Mouse (Mus musculus) MEL (cell line): ENCODE data around the gene Prr14. TPM values are rescaled to one million over a fixed set of nuclear protein-coding genes. Genes with fewer than 3 reads are reported as not detected.
A peak's percentile ranks its signal among the peaks of the same experiment; 100 is the strongest.

Experiments
- DNase-seq: peaks from one replicate; pipeline ENCODE4 v3.0.0; 2011; ENCODE audit warnings: low read depth, low spot score
- H3K27ac ChIP-seq: 2 replicates; pipeline ENCODE4 v1.5.1; 2012; ENCODE audit warnings: low read depth, mild to moderate bottlenecking, control low read depth, low read length, moderate library complexity; ENCODE audit not compliant: control insufficient read depth
- H3K27me3 ChIP-seq, 2 experiments: fragments of 150-350 bp in 1 of 2; sonication (generic) in 1 of 2; 2 replicates each; pipeline ENCODE4 v1.6.1; 2012; ENCODE audit warnings: low read length in 2 of 2, mild to moderate bottlenecking in 2 of 2, improper control_type of control experiment in 1 of 2, moderate library complexity in 1 of 2; ENCODE audit not compliant: insufficient read depth in 2 of 2, control insufficient read depth in 1 of 2
- H3K36me3 ChIP-seq, 2 experiments: 2 replicates each; pipeline ENCODE4 v1.6.1; 2012 to 2014; ENCODE audit warnings: low read length in 2 of 2, improper control_type of control experiment in 1 of 2, inconsistent platforms in 1 of 2, mild to moderate bottlenecking in 1 of 2; ENCODE audit not compliant: insufficient read depth in 2 of 2, control insufficient read depth in 1 of 2
- H3K4me1 ChIP-seq, 2 experiments: fragments of 150-350 bp in 1 of 2; sonication (generic) in 1 of 2; 2 replicates each; pipeline ENCODE4 v1.6.1; 2012; ENCODE audit warnings: low read length in 2 of 2, improper control_type of control experiment in 1 of 2, mild to moderate bottlenecking in 1 of 2; ENCODE audit not compliant: insufficient read depth in 2 of 2, control insufficient read depth in 1 of 2
- H3K4me3 ChIP-seq, 2 experiments: fragments of 150-350 bp in 1 of 2; sonication (generic) in 1 of 2; 2 replicates each; pipeline ENCODE4 v1.5.1; 2012; ENCODE audit warnings: low read depth in 2 of 2, low read length in 2 of 2, mild to moderate bottlenecking in 2 of 2, moderate library complexity in 2 of 2, control low read depth in 1 of 2, improper control_type of control experiment in 1 of 2; ENCODE audit not compliant: control insufficient read depth in 1 of 2, insufficient read depth in 1 of 2
- H3K79me2 ChIP-seq: 2 replicates; pipeline ENCODE4 v1.6.1; 2012; ENCODE audit warnings: mild to moderate bottlenecking, low read length, moderate library complexity; ENCODE audit not compliant: control insufficient read depth, poor library complexity, insufficient read depth
- H3K9ac ChIP-seq: 2 replicates; pipeline ENCODE4 v1.6.1; 2012; ENCODE audit warnings: low read depth, mild to moderate bottlenecking, control low read depth, low read length, moderate library complexity; ENCODE audit not compliant: control insufficient read depth, poor library complexity, severe bottlenecking
- H3K9me3 ChIP-seq: fragments of 150-350 bp; sonication (generic); replicated peaks from 2 replicates; pipeline ENCODE4 v1.6.1; 2012; ENCODE audit warnings: mild to moderate bottlenecking, low read length, improper control_type of control experiment, moderate library complexity; ENCODE audit not compliant: insufficient read depth
- BHLHE40 ChIP-seq: IDR thresholded peaks from 2 replicates; pipeline ENCODE4 v1.6.1; 2012; ENCODE audit warnings: low read depth, mild to moderate bottlenecking, inconsistent platforms, low read length, improper control_type of control experiment, borderline replicate concordance
- CHD1 ChIP-seq: IDR thresholded peaks from 2 replicates; pipeline ENCODE4 v1.6.1; 2012; ENCODE audit warnings: low read depth, mild to moderate bottlenecking, inconsistent platforms, low read length, improper control_type of control experiment
- CHD2 ChIP-seq: IDR thresholded peaks from 2 replicates; pipeline ENCODE4 v1.6.1; 2011; ENCODE audit warnings: low read length, improper control_type of control experiment
- CTCF ChIP-seq, 3 experiments: IDR thresholded peaks in 2 of 3; conservative IDR thresholded peaks in 1 of 3; 2 replicates each; pipeline ENCODE4 v1.5.1; 2011 to 2012; ENCODE audit warnings: low read length in 3 of 3, low read depth in 2 of 3, mild to moderate bottlenecking in 2 of 3, improper control_type of control experiment in 1 of 3, inconsistent platforms in 1 of 3, mixed read lengths in 1 of 3, moderate library complexity in 1 of 3; ENCODE audit not compliant: control insufficient read depth in 1 of 3, insufficient read depth in 1 of 3, poor library complexity in 1 of 3, severe bottlenecking in 1 of 3
- E2F4 ChIP-seq: IDR thresholded peaks from 2 replicates; pipeline ENCODE4 v1.6.1; 2011; ENCODE audit warnings: low read depth, low read length, improper control_type of control experiment, borderline replicate concordance
- ELF1 ChIP-seq: IDR thresholded peaks from 2 replicates; pipeline ENCODE4 v1.6.1; 2014; ENCODE audit warnings: low read depth, mild to moderate bottlenecking, inconsistent platforms, low read length, improper control_type of control experiment, moderate library complexity
- EP300 ChIP-seq, 2 experiments: IDR thresholded peaks; 2 replicates each; pipeline ENCODE4 v1.6.1; 2011; ENCODE audit warnings: improper control_type of control experiment in 2 of 2, low read length in 2 of 2, low read depth in 1 of 2, mild to moderate bottlenecking in 1 of 2
- ETS1 ChIP-seq: IDR thresholded peaks from 2 replicates; pipeline ENCODE4 v1.6.1; 2012; ENCODE audit warnings: low read depth, mild to moderate bottlenecking, inconsistent platforms, low read length, improper control_type of control experiment, moderate library complexity
- GABPA ChIP-seq: IDR thresholded peaks from 2 replicates; pipeline ENCODE4 v1.6.1; 2012; ENCODE audit warnings: low read depth, mild to moderate bottlenecking, inconsistent platforms, low read length, improper control_type of control experiment, moderate library complexity
- GATA1 ChIP-seq: IDR thresholded peaks from 2 replicates; pipeline ENCODE4 v1.6.1; 2011; ENCODE audit warnings: low read depth, low read length, improper control_type of control experiment
- HCFC1 ChIP-seq: IDR thresholded peaks from 2 replicates; pipeline ENCODE4 v1.6.1; 2012; ENCODE audit warnings: low read depth, mild to moderate bottlenecking, inconsistent platforms, low read length, improper control_type of control experiment, moderate library complexity
- JUND ChIP-seq: IDR thresholded peaks from 2 replicates; pipeline ENCODE4 v1.6.1; 2011; ENCODE audit warnings: low read depth, mild to moderate bottlenecking, improper control_type of control experiment, low read length
- MAFK ChIP-seq: IDR thresholded peaks from 2 replicates; pipeline ENCODE4 v1.6.1; 2011; ENCODE audit warnings: low read depth, mild to moderate bottlenecking, low read length, improper control_type of control experiment, borderline replicate concordance
- MAX ChIP-seq: IDR thresholded peaks from 2 replicates; pipeline ENCODE4 v1.6.1; 2011; ENCODE audit warnings: low read length, improper control_type of control experiment
- MAZ ChIP-seq: IDR thresholded peaks from 2 replicates; pipeline ENCODE4 v1.6.1; 2012; ENCODE audit warnings: low read depth, mild to moderate bottlenecking, inconsistent platforms, low read length, improper control_type of control experiment
- MEF2A ChIP-seq: IDR thresholded peaks from 2 replicates; pipeline ENCODE4 v1.6.1; 2014; ENCODE audit warnings: low read depth, mild to moderate bottlenecking, inconsistent platforms, low read length, improper control_type of control experiment; ENCODE audit not compliant: poor library complexity, insufficient replicate concordance, severe bottlenecking; ENCODE audit errors: extremely low read depth
- MXI1 ChIP-seq: IDR thresholded peaks from 2 replicates; pipeline ENCODE4 v1.6.1; 2011; ENCODE audit warnings: mild to moderate bottlenecking, low read depth, low read length, improper control_type of control experiment
- MYB ChIP-seq: IDR thresholded peaks from 2 replicates; pipeline ENCODE4 v1.6.1; 2011; ENCODE audit warnings: mild to moderate bottlenecking, low read depth, low read length, improper control_type of control experiment
- MYC ChIP-seq: IDR thresholded peaks from 2 replicates; pipeline ENCODE4 v1.6.1; 2011; ENCODE audit warnings: low read depth, mild to moderate bottlenecking, low read length, improper control_type of control experiment, moderate library complexity
- NELFE ChIP-seq: IDR thresholded peaks from 2 replicates; pipeline ENCODE4 v1.6.1; 2011; ENCODE audit warnings: low read depth, low read length, improper control_type of control experiment
- NRF1 ChIP-seq: IDR thresholded peaks from 2 replicates; pipeline ENCODE4 v1.6.1; 2014; ENCODE audit warnings: low read depth, mild to moderate bottlenecking, inconsistent platforms, low read length, improper control_type of control experiment, moderate library complexity; ENCODE audit not compliant: poor library complexity, insufficient read depth, severe bottlenecking
- POLR2AphosphoS2 ChIP-seq: IDR thresholded peaks from 2 replicates; pipeline ENCODE4 v1.6.1; 2011; ENCODE audit warnings: low read length, improper control_type of control experiment
- RAD21 ChIP-seq: IDR thresholded peaks from 2 replicates; pipeline ENCODE4 v1.6.1; 2011; ENCODE audit warnings: mild to moderate bottlenecking, low read depth, low read length, improper control_type of control experiment
- RCOR1 ChIP-seq: IDR thresholded peaks from 2 replicates; pipeline ENCODE4 v1.6.1; 2012; ENCODE audit warnings: low read depth, mild to moderate bottlenecking, inconsistent platforms, low read length, improper control_type of control experiment
- SIN3A ChIP-seq: IDR thresholded peaks from 2 replicates; pipeline ENCODE4 v1.6.1; 2012; ENCODE audit warnings: low read length, improper control_type of control experiment, inconsistent platforms
- SMC3 ChIP-seq: IDR thresholded peaks from 2 replicates; pipeline ENCODE4 v1.6.1; 2011; ENCODE audit warnings: low read depth, low read length, improper control_type of control experiment
- TAL1 ChIP-seq: IDR thresholded peaks from 2 replicates; pipeline ENCODE4 v1.6.1; 2012; ENCODE audit warnings: mild to moderate bottlenecking, inconsistent platforms, low read length, moderate library complexity, mixed read lengths
- TBP ChIP-seq: IDR thresholded peaks from 2 replicates; pipeline ENCODE4 v1.8.0; 2011; ENCODE audit warnings: low read depth, low read length, improper control_type of control experiment
- TCF12 ChIP-seq: IDR thresholded peaks from 2 replicates; pipeline ENCODE4 v1.6.1; 2014; ENCODE audit warnings: low read depth, mild to moderate bottlenecking, inconsistent platforms, low read length, improper control_type of control experiment, moderate library complexity
- UBTF ChIP-seq: IDR thresholded peaks from 2 replicates; pipeline ENCODE4 v1.6.1; 2012; ENCODE audit warnings: low read depth, mild to moderate bottlenecking, inconsistent platforms, low read length, improper control_type of control experiment, moderate library complexity, borderline replicate concordance; ENCODE audit not compliant: insufficient read depth
- USF1 ChIP-seq: IDR thresholded peaks from 2 replicates; pipeline ENCODE4 v1.6.1; 2014; ENCODE audit warnings: low read depth, mild to moderate bottlenecking, inconsistent platforms, low read length, improper control_type of control experiment, moderate library complexity
- ZC3H11A ChIP-seq: IDR thresholded peaks from 2 replicates; pipeline ENCODE4 v1.6.1; 2012; ENCODE audit warnings: low read depth, mild to moderate bottlenecking, inconsistent platforms, low read length, improper control_type of control experiment
- ZKSCAN1 ChIP-seq: IDR thresholded peaks from 2 replicates; pipeline ENCODE4 v1.6.1; 2012; ENCODE audit warnings: low read depth, mild to moderate bottlenecking, inconsistent platforms, low read length, improper control_type of control experiment, moderate library complexity
- ZMIZ1 ChIP-seq: IDR thresholded peaks from 2 replicates; pipeline ENCODE4 v1.6.1; 2012; ENCODE audit warnings: low read depth, mild to moderate bottlenecking, inconsistent platforms, low read length, improper control_type of control experiment, moderate library complexity
- ZNF384 ChIP-seq: IDR thresholded peaks from 2 replicates; pipeline ENCODE4 v1.6.1; 2012; ENCODE audit warnings: low read depth, mild to moderate bottlenecking, inconsistent platforms, low read length, improper control_type of control experiment
- polyA plus RNA-seq, 2 experiments: library from polyadenylated mRNA; stranded (reverse) in 1 of 2; unstranded in 1 of 2; fragments of >175 nt in 1 of 2; fragments of >200 nt in 1 of 2; gene quantifications; 2 replicates each; pipeline versions ENCODE4 v1.2.1 to v1.2.4; 2012; ENCODE audit warnings: low replicate concordance in 2 of 2, low read depth in 1 of 2; ENCODE audit not compliant: insufficient read length in 2 of 2, insufficient read depth in 1 of 2, missing spikeins in 1 of 2
- total RNA-seq: library from RNA; depleted of rRNA; stranded (reverse); fragments of 300-350 nt; gene quantifications from 2 replicates; pipeline ENCODE4 v1.2.3, GENCODE M21; 2012

Prr14 gene
- total and polyA plus RNA-seq, 3 experiments, result 10.8 to 45.9 TPM; not detected in 1

DNA sequence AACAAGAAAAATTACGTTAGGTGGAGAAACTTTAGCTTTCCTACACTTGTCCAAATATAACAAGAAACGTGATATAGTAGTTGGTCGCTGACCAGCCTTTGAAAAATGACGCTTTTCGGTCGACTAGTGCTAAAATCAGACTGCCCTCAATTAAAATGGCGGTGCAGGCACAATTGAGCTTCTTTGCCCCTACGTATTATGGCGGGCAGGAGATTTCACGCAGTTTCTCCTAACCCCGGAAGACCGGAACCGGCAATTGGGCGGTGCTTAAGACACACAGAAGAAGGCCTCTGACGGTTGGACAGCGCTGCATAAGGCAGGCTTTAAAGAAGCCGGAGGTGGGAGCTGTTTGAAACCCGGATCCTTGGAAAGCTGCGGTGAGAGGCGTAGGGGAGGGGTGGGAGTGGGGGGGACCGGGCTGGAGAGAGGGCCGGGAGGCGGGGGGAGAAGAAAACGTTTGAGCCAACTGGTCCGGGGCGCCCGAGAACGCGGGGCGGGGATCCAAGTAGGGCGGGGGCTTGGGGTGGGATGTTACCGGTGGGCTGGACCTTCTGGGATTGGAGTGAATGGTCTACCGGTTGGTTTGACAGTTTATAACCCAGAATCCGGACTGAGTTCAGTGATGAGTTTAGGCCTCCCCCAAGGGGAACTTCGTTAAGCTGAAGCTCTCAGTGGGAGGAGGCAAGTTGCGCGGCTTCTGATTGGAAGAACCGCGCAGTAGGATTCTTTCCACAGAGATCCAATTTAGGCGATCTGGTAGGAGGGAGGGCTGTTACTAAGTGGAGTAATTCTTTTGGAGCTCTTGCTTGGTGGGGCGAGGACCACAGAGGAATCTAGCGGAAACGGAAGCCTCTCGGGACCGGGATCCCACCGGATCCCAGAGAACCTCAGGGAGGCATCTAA, 11.6 kb downstream of the Prr14 start:
- no peaks in the 10 kb centered on the region for H3K9me3 ChIP-seq
- peak overlapping the region; percentile 86 for H3K9ac ChIP-seq
- H3K4me1 ChIP-seq, result peaks cover 0 to 5% of the 10 kb centered on the region in 2 experiments; a peak in 3 of 4 replicates
- peak; percentile 98 for DNase-seq
- peak overlapping the region; percentile 80 to 92 for H3K4me3 ChIP-seq
- H3K36me3 ChIP-seq, result peaks cover 0 to 6% of the 10 kb centered on the region in 2 experiments; a peak in 3 of 4 replicates
- H3K27ac ChIP-seq, result peak overlapping the region; percentile 97
- peaks cover 19% of the 10 kb centered on the region for H3K79me2 ChIP-seq
- H3K27me3 ChIP-seq, result no peaks in the 10 kb centered on the region
- TF ChIP-seq MAFK, result no peak
- peak; percentile 83 for TF ChIP-seq RCOR1
- peak; percentile 84 for TF ChIP-seq MYC
- peak; percentile 88 for TF ChIP-seq SIN3A
- TF ChIP-seq POLR2AphosphoS2, result peak; percentile 36
- TF ChIP-seq EP300 (IDR thresholded peaks at IDR 0.05; ENCODE audit: low read depth in 1 of 2, low read length in 2 of 2), result peak in 1 of 2 experiments; percentile 55; a peak in 1 of 4 replicates
- TF ChIP-seq ELF1, result peak; percentile 94
- 0 out of 2 replicates have a peak, but pooled peaks have one; percentile 14 for TF ChIP-seq ZNF384
- TF ChIP-seq NRF1, result peak; percentile 58
- 0 out of 2 replicates have a peak, but pooled peaks have one; percentile 1 for TF ChIP-seq USF1
- peak; percentile 90; the same call in 1 of the 2 replicates for TF ChIP-seq CHD1
- TF ChIP-seq GATA1, result no peak
- peak; percentile 69 for TF ChIP-seq NELFE
- TF ChIP-seq TBP, result peak; percentile 80
- no peak for TF ChIP-seq BHLHE40
- peak; percentile 84 for TF ChIP-seq MAZ
- TF ChIP-seq ETS1, result peak; percentile 52; the same call in 1 of the 2 replicates
- TF ChIP-seq CTCF (IDR thresholded peaks at IDR 0.05 in 2 of 3, conservative IDR thresholded peaks at IDR 0.05 in 1 of 3; ENCODE audit: control insufficient read depth in 1 of 3, insufficient read depth in 1 of 3, low read depth in 2 of 3, low read length in 3 of 3, poor library complexity in 1 of 3, severe bottlenecking in 1 of 3), result no peak
- peak; percentile 68 for TF ChIP-seq CHD2
- TF ChIP-seq JUND, result no peak
- TF ChIP-seq GABPA, result no peak
- no peak for TF ChIP-seq RAD21
- TF ChIP-seq MEF2A, result no peak
- TF ChIP-seq E2F4, result no peak
- no peak for TF ChIP-seq UBTF
- no peak for TF ChIP-seq SMC3
- peak; percentile 95 for TF ChIP-seq HCFC1
- TF ChIP-seq MYB, result peak; percentile 63
- TF ChIP-seq ZMIZ1, result 0 out of 2 replicates have a peak, but pooled peaks have one; percentile 56
- peak; percentile 76 for TF ChIP-seq MXI1
- peak; percentile 72 for TF ChIP-seq MAX
- TF ChIP-seq TAL1, result no peak
- no peak for TF ChIP-seq ZKSCAN1
- TF ChIP-seq TCF12, result peak; percentile 77
- no peak for TF ChIP-seq ZC3H11A
